Mouse (Mus musculus) intestine, postnatal 0 days (tissue): ENCODE data around the gene Vmn1r237. TPM values are rescaled to one million over a fixed set of nuclear protein-coding genes. Genes with fewer than 3 reads are reported as not detected.

ENCODE experiments used
- ATAC-seq: fragments of 200-750 bp; cut with Nextera tagmentation; 2 replicates; pipeline ENCODE4 v1.8.0; 2017; ENCODE audit warnings: mild to moderate bottlenecking, moderate TSS enrichment, moderate library complexity
- H3K27ac ChIP-seq: fragments of 300-500 bp; sonication (generic); 2 replicates; pipeline ENCODE4 v1.5.1; 2014; ENCODE audit warnings: mild to moderate bottlenecking, low read depth, low read length, moderate library complexity
- H3K27me3 ChIP-seq: fragments of 300-500 bp; sonication (generic); replicated peaks from 2 replicates; pipeline ENCODE4 v1.6.1; 2014; ENCODE audit warnings: low read length, mixed read lengths; ENCODE audit not compliant: control insufficient read depth, insufficient read depth
- H3K36me3 ChIP-seq: fragments of 300-500 bp; sonication (generic); 2 replicates; pipeline ENCODE4 v1.6.1; 2014; ENCODE audit warnings: mild to moderate bottlenecking, moderate library complexity; ENCODE audit not compliant: control insufficient read depth, insufficient read depth
- H3K4me1 ChIP-seq: fragments of 300-500 bp; sonication (generic); replicated peaks from 2 replicates; pipeline ENCODE4 v1.6.1; 2014; ENCODE audit warnings: antibody characterized with exemption, low read length, mixed read lengths; ENCODE audit not compliant: control insufficient read depth, insufficient read depth
- H3K4me2 ChIP-seq: fragments of 300-500 bp; sonication (generic); replicated peaks from 2 replicates; pipeline ENCODE4 v1.6.1; 2014; ENCODE audit warnings: low read depth, mild to moderate bottlenecking, moderate library complexity
- H3K4me3 ChIP-seq: fragments of 300-500 bp; sonication (generic); 2 replicates; pipeline ENCODE4 v1.5.1; 2014; ENCODE audit warnings: low read depth, low read length
- H3K9ac ChIP-seq: fragments of 300-500 bp; sonication (generic); 2 replicates; pipeline ENCODE4 v1.6.1; 2014; ENCODE audit warnings: mild to moderate bottlenecking, low read depth, low read length
- H3K9me3 ChIP-seq: fragments of 300-500 bp; sonication (generic); 2 replicates; pipeline ENCODE4 v1.6.1; 2016; ENCODE audit warnings: mixed run types; ENCODE audit not compliant: control insufficient read depth
- CTCF ChIP-seq: sonication (generic); IDR thresholded peaks from 2 replicates; pipeline ENCODE4 v1.5.1; 2016; ENCODE audit warnings: low read depth, mild to moderate bottlenecking, control low read depth, antibody characterized with exemption, moderate library complexity
- WGBS: fragments of 180-500 bp; shearing (Covaris S2); extraction: QIAGEN DNeasy Blood & Tissue Kit; methylation state at CpG from one replicate; pipeline ENCODE4 v1.1.7; 2014; 5-methylcytosine and 5-hydroxymethylcytosine counted together
- microRNA-seq: library from miRNA; unstranded; fragments of <30 nt; microRNA quantifications from one replicate; pipeline ENCODE4, GENCODE M21; 2016
- polyA plus RNA-seq: library from polyadenylated mRNA; unstranded; fragments of >200 nt; fragmentation: Nextera tagmentation; extraction: Ambion mirVana; gene quantifications from 2 replicates; pipeline ENCODE4 v1.2.1, GENCODE M21; 2015

The Vmn1r237 gene
- not detected in 2 replicates for polyA plus RNA-seq

GRCm38 (mm10) chr17:21311565-21311964, at the start of gene Vmn1r237:
TSS of gene Vmn1r237 (plus strand) at chr17:21311865.
- Histone ChIP-seq H3K27ac (no peak within 1 kb of the TSS), H3K36me3 (no peaks in the 10 kb centered on the region), H3K4me3 (no peak within 1 kb of the TSS), H3K9ac (no peak within 1 kb of the TSS), H3K4me2 (no peak within 1 kb of the TSS), H3K4me1 (no peaks in the 10 kb centered on the region), H3K9me3 (no peaks in the 10 kb centered on the region), H3K27me3 (no peaks in the 10 kb centered on the region)
- TF ChIP-seq CTCF = no peak
- ATAC-seq = no peak

DNA sequence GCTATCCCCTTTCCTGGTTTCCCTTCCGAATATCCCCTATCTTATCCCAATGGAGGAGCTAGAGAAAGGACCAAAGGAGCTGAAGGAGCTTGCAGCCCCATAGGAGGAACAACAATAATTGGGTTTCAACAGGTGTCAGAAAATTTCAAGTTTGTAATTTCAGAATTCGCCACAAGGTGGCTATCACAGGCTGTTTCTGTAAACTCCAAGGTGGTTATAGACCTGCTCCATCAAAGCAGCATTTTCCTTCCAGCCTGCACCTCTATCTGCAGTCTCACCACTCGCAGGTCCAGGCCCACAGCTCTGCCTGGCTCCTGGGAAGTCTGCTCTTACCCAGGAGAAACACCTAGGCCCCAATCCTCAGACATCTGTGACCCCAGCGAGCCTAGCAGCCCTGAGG, 39.6 kb upstream of the Vmn1r237 start:
- peak; percentile 69 for TF ChIP-seq CTCF
- H3K27me3 ChIP-seq = no peaks in the 10 kb centered on the region
- no peaks in the 10 kb centered on the region for H3K36me3 ChIP-seq
- H3K9me3 ChIP-seq = no peaks in the 10 kb centered on the region
- no peak overlapping the region for H3K4me3 ChIP-seq
- no peak for ATAC-seq
- no peak overlapping the region for H3K4me2 ChIP-seq
- H3K27ac ChIP-seq = no peak overlapping the region
- no peaks in the 10 kb centered on the region for H3K4me1 ChIP-seq
- H3K9ac ChIP-seq = no peak overlapping the region
- WGBS = 12% methylated on average over 4 of the region's 4 CpGs

- no peak for ATAC-seq
- H3K4me3 ChIP-seq = no peak within 1 kb of the TSS
- H3K4me2 ChIP-seq = no peak within 1 kb of the TSS
- no peak within 1 kb of the TSS for H3K27ac ChIP-seq
- WGBS = 81% methylated on average over 3 of the region's 3 CpGs
- no peaks in the 10 kb centered on the region for H3K27me3 ChIP-seq
- H3K4me1 ChIP-seq = no peaks in the 10 kb centered on the region
- no peak within 1 kb of the TSS for H3K9ac ChIP-seq
- no peaks in the 10 kb centered on the region for H3K9me3 ChIP-seq
- H3K36me3 ChIP-seq = no peaks in the 10 kb centered on the region
- no peak for TF ChIP-seq CTCF
These were observed 29.0 kb upstream of the Vmn1r237 start, which contains the start of gene Vmn1r236 for GRCm38 (mm10) chr17:21282642-21283041. TSS of gene Vmn1r236 (plus strand) at chr17:21282942.

GRCm38 (mm10) chr17:21284395-21284794, 27.3 kb upstream of the Vmn1r237 start:
- no peak overlapping the region for H3K9ac ChIP-seq
- ATAC-seq = no peak
- H3K4me3 ChIP-seq = no peak overlapping the region
- no peak overlapping the region for H3K27ac ChIP-seq
- H3K27me3 ChIP-seq = no peaks in the 10 kb centered on the region
- no peak overlapping the region for H3K4me2 ChIP-seq
- H3K9me3 ChIP-seq = no peaks in the 10 kb centered on the region
- H3K4me1 ChIP-seq = no peaks in the 10 kb centered on the region
- no peak for TF ChIP-seq CTCF
- no peaks in the 10 kb centered on the region for H3K36me3 ChIP-seq

DNA sequence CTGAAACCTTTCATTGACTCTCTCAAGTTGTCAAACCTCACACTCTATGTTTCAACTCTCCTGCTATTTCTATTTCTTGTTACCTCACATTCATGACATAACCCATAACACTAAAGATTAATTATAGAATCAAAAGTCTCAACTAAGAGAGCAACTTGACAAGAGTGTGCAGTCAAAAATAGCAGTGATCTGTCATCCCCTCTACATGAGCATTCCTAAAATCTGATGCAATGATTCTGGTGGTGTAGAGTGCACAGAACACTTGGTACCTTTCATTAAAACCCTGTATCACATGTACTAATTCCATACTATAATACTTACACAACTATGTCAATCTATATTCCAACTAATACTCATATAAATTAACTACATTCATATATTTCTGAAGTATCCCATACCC, 22.0 kb upstream of the Vmn1r237 start:
- Histone ChIP-seq H3K9me3 (no peaks in the 10 kb centered on the region), H3K4me2 (no peak overlapping the region), H3K9ac (no peak overlapping the region), H3K27ac (no peak overlapping the region), H3K27me3 (no peaks in the 10 kb centered on the region), H3K4me3 (no peak overlapping the region), H3K4me1 (no peaks in the 10 kb centered on the region), H3K36me3 (no peaks in the 10 kb centered on the region)
- no peak for ATAC-seq
- no peak for TF ChIP-seq CTCF

Small RNAs within 50 kb of the gene (microRNA-seq; reads per million reads assigned to microRNA genes)
- not detected for gene Gm26384

Other genes starting within 250 kb of the Vmn1r237 start
- not detected in 2 replicates for gene Vmn1r234, start 85.8 kb upstream of the Vmn1r237 start, polyA plus RNA-seq
- not detected in 2 replicates for gene Vmn1r235, start 55.5 kb upstream of the Vmn1r237 start, polyA plus RNA-seq
- gene Vmn1r236, start 28.9 kb upstream of the Vmn1r237 start, polyA plus RNA-seq = not detected in 2 replicates
- 1.7 and 1.8 TPM in 2 replicates for gene Zfp677, start 71.9 kb downstream of the Vmn1r237 start, polyA plus RNA-seq
- 4.6 and 4.9 TPM in 2 replicates for gene Zfp54, start 111.4 kb downstream of the Vmn1r237 start, polyA plus RNA-seq
- gene Zfp51, start 138.5 kb downstream of the Vmn1r237 start, polyA plus RNA-seq = 7.8 and 8.3 TPM in 2 replicates
- gene Zfp53, start 177.1 kb downstream of the Vmn1r237 start, polyA plus RNA-seq = 5.8 and 5.9 TPM in 2 replicates
- gene Zfp52, start 223.7 kb downstream of the Vmn1r237 start, polyA plus RNA-seq = 2.7 and 3.5 TPM in 2 replicates